Mouse (Mus musculus) cortical plate, adult 2 months (tissue): ENCODE data around the gene Slc29a4.

Experiments
- CTCF ChIP-seq: fragments of 200-500 bp; IDR thresholded peaks from 2 replicates; pipeline ENCODE4 v1.5.1; 2011; ENCODE audit warnings: mild to moderate bottlenecking, control low read depth, low read length; ENCODE audit not compliant: insufficient read depth; ENCODE audit errors: extremely low read depth
- POLR2A ChIP-seq: fragments of 200-500 bp; IDR thresholded peaks from 2 replicates; pipeline ENCODE4 v1.6.1; 2011; ENCODE audit warnings: mild to moderate bottlenecking, low read length, control low read depth; ENCODE audit not compliant: insufficient read depth; ENCODE audit errors: extremely low read depth

DNA sequence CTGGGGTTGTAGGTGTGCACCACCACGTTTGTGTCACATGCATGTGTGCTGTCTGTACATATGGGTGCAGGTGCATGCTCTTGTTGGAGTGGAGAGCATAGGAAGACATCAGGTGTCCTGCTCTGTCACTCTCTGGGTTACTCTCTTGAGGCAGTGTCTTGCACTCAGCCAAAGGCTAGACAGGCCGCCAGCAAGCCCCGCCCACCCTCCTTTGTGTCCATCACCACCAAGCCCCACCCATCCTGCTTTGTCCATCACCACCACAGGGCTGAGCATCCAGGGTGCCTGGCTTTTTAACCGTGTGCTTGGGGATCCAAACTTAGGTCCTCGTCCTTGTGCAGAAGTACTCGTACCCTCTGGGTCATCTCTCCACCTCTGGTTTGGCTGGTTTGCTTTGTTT lies 3.9 kb downstream of the Slc29a4 start:
- TF ChIP-seq CTCF: no peak
- TF ChIP-seq POLR2A: no peak
